Mouse (Mus musculus): ENCODE results near the gene Glcci1. TPM values are rescaled to one million over a fixed set of nuclear protein-coding genes. Genes with fewer than 3 reads are reported as not detected.

The Glcci1 gene
- polyA plus RNA-seq, 1 experiment from 2014 or later: 16.3 TPM

- no peaks in the 10 kb centered on the region for H3K36me3 ChIP-seq
- WGBS: 68% methylated on average over 3 of the region's 3 CpGs
Measured at GRCm38 (mm10) chr6:8503953-8504352, 5.4 kb upstream of the Glcci1 start.

GRCm38 (mm10) chr6:8504521-8505228 is 4.7 kb upstream of the Glcci1 start:
- Histone ChIP-seq H3K4me1 (0 out of 2 replicates have a peak, but pooled peaks cover 4% of the 10 kb centered on the region), H3K9me3 (replicated peaks) (no peaks in the 10 kb centered on the region), H3K27me3 (ENCODE audit: low read depth, poor library complexity, severe bottlenecking) (no peaks in the 10 kb centered on the region), H3K36me3 (no peaks in the 10 kb centered on the region), H3K27ac (no peak overlapping the region), H3K4me3 (no peak overlapping the region)
- 85% methylated on average over 6 of the region's 6 CpGs for WGBS
- DNase-seq (ENCODE audit: low spot score): no peak

More at GRCm38 (mm10) chr6:8503953-8504352, 5.4 kb upstream of the Glcci1 start:
- H3K4me1 ChIP-seq: 0 out of 2 replicates have a peak, but pooled peaks cover 4% of the 10 kb centered on the region
- H3K27me3 ChIP-seq (ENCODE audit: low read depth, poor library complexity, severe bottlenecking): no peaks in the 10 kb centered on the region
- no peaks in the 10 kb centered on the region for H3K9me3 ChIP-seq (replicated peaks)
- no peak overlapping the region for H3K27ac ChIP-seq
- no peak for DNase-seq (ENCODE audit: low spot score)
- H3K4me3 ChIP-seq: no peak overlapping the region

- Histone ChIP-seq H3K36me3 (no peaks in the 10 kb centered on the region), H3K4me1 (peaks cover 10% of the 10 kb centered on the region), H3K4me3 (no peak overlapping the region), H3K9me3 (replicated peaks) (no peaks in the 10 kb centered on the region), H3K27me3 (ENCODE audit: low read depth, poor library complexity, severe bottlenecking) (no peaks in the 10 kb centered on the region), H3K27ac (no peak overlapping the region)
- no peak for DNase-seq (ENCODE audit: low spot score)
Measured at GRCm38 (mm10) chr6:8506631-8507030, 2.8 kb upstream of the Glcci1 start.

- H3K9me3 ChIP-seq (replicated peaks): no peaks in the 10 kb centered on the region
- H3K36me3 ChIP-seq: no peaks in the 10 kb centered on the region
- H3K27ac ChIP-seq: peak overlapping the region; percentile 99
- peaks cover 24% of the 10 kb centered on the region for H3K4me1 ChIP-seq
- under 1% methylated on average over 55 of the region's 56 CpGs for WGBS
- DNase-seq (ENCODE audit: low spot score): peak; percentile 99
- peak overlapping the region; percentile 98 for H3K4me3 ChIP-seq
- H3K27me3 ChIP-seq (ENCODE audit: low read depth, poor library complexity, severe bottlenecking): no peaks in the 10 kb centered on the region
Measured at GRCm38 (mm10) chr6:8508883-8509536, 390 bp upstream of the Glcci1 start.

- peak overlapping the region; percentile 99 for H3K27ac ChIP-seq
- peaks cover 24% of the 10 kb centered on the region for H3K4me1 ChIP-seq
- H3K36me3 ChIP-seq: no peaks in the 10 kb centered on the region
- H3K9me3 ChIP-seq (replicated peaks): no peaks in the 10 kb centered on the region
- WGBS: under 1% methylated on average over 73 of the region's 73 CpGs
- H3K4me3 ChIP-seq: peak overlapping the region; percentile 98
- DNase-seq (ENCODE audit: low spot score): peak; percentile 75
- no peaks in the 10 kb centered on the region for H3K27me3 ChIP-seq (ENCODE audit: low read depth, poor library complexity, severe bottlenecking)
Measured at GRCm38 (mm10) chr6:8509961-8510863, 812 bp downstream of the Glcci1 start.

GRCm38 (mm10) chr6:8510864-8511428 is 1.5 kb downstream of the Glcci1 start:
- H3K4me1 ChIP-seq: peaks cover 24% of the 10 kb centered on the region
- no peaks in the 10 kb centered on the region for H3K36me3 ChIP-seq
- H3K9me3 ChIP-seq (replicated peaks): no peaks in the 10 kb centered on the region
- peak overlapping the region; percentile 98 for H3K4me3 ChIP-seq
- no peaks in the 10 kb centered on the region for H3K27me3 ChIP-seq (ENCODE audit: low read depth, poor library complexity, severe bottlenecking)
- H3K27ac ChIP-seq: peak overlapping the region; percentile 99
- 14% methylated on average over 7 of the region's 7 CpGs for WGBS
- DNase-seq (ENCODE audit: low spot score): no peak

GRCm38 (mm10) chr6:8511447-8511846 is 2.0 kb downstream of the Glcci1 start:
- Histone ChIP-seq H3K27me3 (ENCODE audit: low read depth, poor library complexity, severe bottlenecking) (no peaks in the 10 kb centered on the region), H3K36me3 (no peaks in the 10 kb centered on the region), H3K4me1 (peaks cover 28% of the 10 kb centered on the region), H3K4me3 (peak overlapping the region; percentile 98), H3K9me3 (replicated peaks) (no peaks in the 10 kb centered on the region), H3K27ac (peak overlapping the region; percentile 99)
- 21% methylated on average over 3 of the region's 3 CpGs for WGBS
- DNase-seq (ENCODE audit: low spot score): peak; percentile 41

- 53% methylated on average over 8 of the region's 8 CpGs for WGBS
- Histone ChIP-seq H3K36me3 (no peaks in the 10 kb centered on the region), H3K4me1 (peaks cover 28% of the 10 kb centered on the region), H3K27me3 (ENCODE audit: low read depth, poor library complexity, severe bottlenecking) (no peaks in the 10 kb centered on the region), H3K27ac (0 out of 2 replicates have a peak overlapping the region, but pooled peaks have one; percentile 3), H3K4me3 (peak overlapping the region; percentile 98), H3K9me3 (replicated peaks) (no peaks in the 10 kb centered on the region)
- no peak for DNase-seq (ENCODE audit: low spot score)
Measured at GRCm38 (mm10) chr6:8512416-8512815, 3.0 kb downstream of the Glcci1 start.

- Histone ChIP-seq H3K36me3 (no peaks in the 10 kb centered on the region), H3K9me3 (replicated peaks) (no peaks in the 10 kb centered on the region), H3K4me1 (0 out of 2 replicates have a peak, but pooled peaks cover 4% of the 10 kb centered on the region), H3K27me3 (ENCODE audit: low read depth, poor library complexity, severe bottlenecking) (no peaks in the 10 kb centered on the region), H3K4me3 (no peak overlapping the region), H3K27ac (no peak overlapping the region)
- no peak for DNase-seq (ENCODE audit: low spot score)
- 96% methylated on average over 3 of the region's 3 CpGs for WGBS
Measured at GRCm38 (mm10) chr6:8519687-8520086, 10.3 kb downstream of the Glcci1 start.

GRCm38 (mm10) chr6:8521231-8521630 is 11.8 kb downstream of the Glcci1 start:
- no peak overlapping the region for H3K27ac ChIP-seq
- H3K4me3 ChIP-seq: no peak overlapping the region
- 0 out of 2 replicates have a peak, but pooled peaks cover 1% of the 10 kb centered on the region for H3K4me1 ChIP-seq
- no peaks in the 10 kb centered on the region for H3K36me3 ChIP-seq
- H3K9me3 ChIP-seq (replicated peaks): no peaks in the 10 kb centered on the region
- no peak for DNase-seq (ENCODE audit: low spot score)
- no peaks in the 10 kb centered on the region for H3K27me3 ChIP-seq (ENCODE audit: low read depth, poor library complexity, severe bottlenecking)
- WGBS: 92% methylated on average over 4 of the region's 4 CpGs

DNA sequence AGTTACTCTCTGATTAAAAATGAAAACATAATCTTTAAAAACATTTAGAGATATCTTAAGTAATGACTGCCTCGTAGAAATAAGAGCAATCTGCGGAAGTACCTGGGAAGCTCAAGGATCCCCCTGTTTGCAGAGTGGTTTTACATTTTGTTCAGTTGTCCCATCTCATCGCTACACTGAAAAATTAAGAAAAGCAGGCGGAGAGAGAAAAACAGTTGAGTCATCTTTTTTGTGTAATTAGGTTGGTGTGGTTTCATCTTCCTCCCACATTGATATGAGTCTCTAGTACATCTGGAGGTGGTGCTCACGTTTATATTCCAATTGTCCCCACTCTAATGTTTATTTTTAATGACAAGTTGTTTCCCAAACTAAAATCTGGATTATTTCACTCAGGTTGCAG is 15.3 kb downstream of the Glcci1 start:
- Histone ChIP-seq H3K27me3 (ENCODE audit: low read depth, poor library complexity, severe bottlenecking) (no peaks in the 10 kb centered on the region), H3K27ac (no peak overlapping the region), H3K36me3 (no peaks in the 10 kb centered on the region), H3K4me3 (no peak overlapping the region), H3K9me3 (replicated peaks) (no peaks in the 10 kb centered on the region), H3K4me1 (no peaks in the 10 kb centered on the region)
- WGBS: 90% methylated on average over 5 of the region's 5 CpGs
- no peak for DNase-seq (ENCODE audit: low spot score)

GRCm38 (mm10) chr6:8531104-8531894 is 21.9 kb downstream of the Glcci1 start:
- H3K4me3 ChIP-seq: no peak overlapping the region
- no peaks in the 10 kb centered on the region for H3K36me3 ChIP-seq
- no peak for DNase-seq (ENCODE audit: low spot score)
- H3K27ac ChIP-seq: no peak overlapping the region
- no peaks in the 10 kb centered on the region for H3K4me1 ChIP-seq
- no peaks in the 10 kb centered on the region for H3K27me3 ChIP-seq (ENCODE audit: low read depth, poor library complexity, severe bottlenecking)
- H3K9me3 ChIP-seq (replicated peaks): no peaks in the 10 kb centered on the region
- 88% methylated on average over 4 of the region's 4 CpGs for WGBS
